Mouse (Mus musculus): Measurements from ENCODE around the gene Nosip. TPM values are rescaled to one million over a fixed set of nuclear protein-coding genes. Genes with fewer than 3 reads are reported as not detected.
"Not testable (repeated sequence)": the region's sequence is repeated elsewhere in the genome, so short reads cannot be mapped to it uniquely, and the experiment has no call there.

Gene Nosip
- polyA plus RNA-seq, 1 experiment from 2014 or later = 75.1 TPM

DNA sequence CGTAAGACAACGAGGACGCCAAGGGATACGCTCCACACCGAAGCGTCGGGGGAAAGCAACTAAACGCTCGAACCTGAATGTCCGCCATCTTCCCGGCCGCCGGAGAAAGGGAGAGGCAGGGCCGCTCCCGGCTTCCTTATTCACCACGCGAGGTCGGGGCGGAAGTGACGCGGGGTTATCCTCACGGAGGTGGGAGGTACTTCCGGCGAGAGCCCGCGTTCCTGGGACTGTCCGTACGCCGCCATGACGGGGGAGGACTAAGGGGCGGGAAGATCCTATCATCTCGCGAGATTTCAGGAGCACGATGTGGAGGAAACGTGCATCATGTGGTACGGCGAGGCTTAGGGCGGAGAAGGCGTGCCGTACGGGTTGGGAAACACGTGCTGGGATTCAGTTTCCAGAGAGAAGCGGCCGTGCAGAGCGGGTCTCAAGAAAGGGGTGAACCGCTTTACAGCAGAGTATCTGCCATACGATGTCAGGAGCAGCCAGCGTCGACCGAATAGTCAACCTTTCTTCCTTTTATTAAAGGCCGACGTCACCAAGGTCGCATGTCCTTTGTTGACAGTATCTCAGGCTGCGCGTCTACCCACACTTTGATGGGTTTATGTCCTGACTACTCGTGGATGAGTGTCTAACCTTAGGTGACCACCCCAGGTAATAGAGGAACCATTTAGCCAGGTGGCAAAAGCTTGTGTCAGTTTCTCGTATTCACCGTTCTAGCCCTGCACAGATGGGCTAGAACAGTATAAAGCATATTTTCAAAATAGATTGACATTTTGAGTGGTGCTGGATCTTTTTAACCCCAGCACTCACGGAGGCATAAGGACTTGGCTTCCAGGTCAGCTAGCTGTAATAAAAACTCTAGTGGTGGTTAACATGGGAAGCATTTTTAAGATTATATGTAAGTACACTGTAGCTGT is 62.3 kb downstream of the Nosip start, which contains the start of gene Rps11:
Gene Rps11 (minus strand): TSS at position 216 of the 920 bp plus-strand sequence.
- H3K36me3 ChIP-seq = peaks cover 57% of the 10 kb centered on the region
- WGBS = under 1% methylated on average over 59 of the region's 59 CpGs
- H3K4me1 ChIP-seq = peaks cover 53% of the 10 kb centered on the region

DNA sequence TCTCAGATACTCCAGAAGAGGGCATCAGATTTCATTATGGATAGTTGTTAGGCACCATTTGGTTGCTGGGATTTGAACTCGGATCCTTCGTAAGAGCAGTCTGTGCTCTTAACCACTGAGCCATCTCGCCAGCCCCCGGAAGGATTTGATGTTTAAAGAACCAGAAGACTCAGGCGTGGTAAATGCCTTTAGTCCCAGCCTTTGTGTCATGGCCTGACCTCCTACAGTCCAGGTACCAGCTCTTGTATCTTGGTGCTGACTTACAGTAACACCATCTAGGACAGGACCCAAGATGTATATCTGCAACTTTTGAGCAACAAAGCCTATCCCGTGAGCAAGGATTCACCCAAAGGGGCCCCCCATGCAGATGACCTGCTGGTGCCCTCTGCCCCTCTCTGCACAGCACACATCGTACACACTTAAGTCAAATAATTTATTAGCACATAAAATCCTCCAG is 62.9 kb downstream of the Nosip start:
- peaks cover 50% of the 10 kb centered on the region for H3K36me3 ChIP-seq
- WGBS = 22% methylated on average over 7 of the region's 7 CpGs
- H3K27me3 ChIP-seq = no peaks in the 10 kb centered on the region
- peaks cover 60% of the 10 kb centered on the region for H3K4me1 ChIP-seq
- H3K9ac ChIP-seq = 0 out of 2 replicates have a peak overlapping the region, but pooled peaks have one; percentile 20
- peak overlapping the region; percentile 49 for H3K4me2 ChIP-seq
- no peaks in the 10 kb centered on the region for H3K9me3 ChIP-seq
- H3K27ac ChIP-seq = peak overlapping the region; percentile 88
- ATAC-seq (ENCODE audit: borderline replicate concordance, extremely low read depth, low FRiP score, low TSS enrichment) = no peak
- H3K4me3 ChIP-seq = peak overlapping the region; percentile 1

More for the DNA sequence above, 62.3 kb downstream of the Nosip start, which contains the start of gene Rps11:
- peak within 1 kb of the TSS; percentile 61 for H3K4me2 ChIP-seq
- no peaks in the 10 kb centered on the region for H3K27me3 ChIP-seq
- H3K27ac ChIP-seq = peak within 1 kb of the TSS; percentile 88
- peak within 1 kb of the TSS; percentile 97 for H3K9ac ChIP-seq
- H3K9me3 ChIP-seq = no peaks in the 10 kb centered on the region
- ATAC-seq (ENCODE audit: borderline replicate concordance, extremely low read depth, low FRiP score, low TSS enrichment) = peak; percentile 86
- H3K4me3 ChIP-seq = peak within 1 kb of the TSS; percentile 91

DNA sequence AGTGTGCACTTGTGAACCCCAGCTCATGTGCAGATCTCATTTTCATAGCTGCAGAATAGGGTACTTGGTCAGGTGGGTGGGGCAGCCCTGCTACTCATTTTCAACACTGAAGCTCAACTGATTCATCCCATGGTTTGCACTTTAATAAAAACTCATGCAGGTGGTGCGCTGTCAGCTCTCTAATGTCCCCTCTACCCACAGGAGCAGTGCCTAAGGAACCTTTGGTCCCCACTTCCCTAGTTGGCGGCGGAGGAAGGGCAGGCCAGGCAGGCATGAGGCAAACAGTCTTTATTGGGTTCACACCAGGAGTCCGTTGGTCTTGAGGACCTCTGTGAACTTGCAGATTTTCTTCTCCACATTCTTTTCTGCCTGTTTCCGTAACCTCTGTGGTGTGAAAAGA is 63.4 kb downstream of the Nosip start:
- not testable (repeated sequence) for H3K9ac ChIP-seq; ATAC-seq (ENCODE audit: borderline replicate concordance, extremely low read depth, low FRiP score, low TSS enrichment); H3K9me3 ChIP-seq; H3K27me3 ChIP-seq
- peak overlapping the region; percentile 81; the same call in 1 of the 2 replicates for H3K4me2 ChIP-seq
- peak overlapping the region; percentile 1 for H3K4me3 ChIP-seq
- 69% methylated on average over 5 of the region's 5 CpGs for WGBS
- peaks cover 61% of the 10 kb centered on the region for H3K4me1 ChIP-seq
- H3K36me3 ChIP-seq = peaks cover 49% of the 10 kb centered on the region
- peak overlapping the region; percentile 88 for H3K27ac ChIP-seq

DNA sequence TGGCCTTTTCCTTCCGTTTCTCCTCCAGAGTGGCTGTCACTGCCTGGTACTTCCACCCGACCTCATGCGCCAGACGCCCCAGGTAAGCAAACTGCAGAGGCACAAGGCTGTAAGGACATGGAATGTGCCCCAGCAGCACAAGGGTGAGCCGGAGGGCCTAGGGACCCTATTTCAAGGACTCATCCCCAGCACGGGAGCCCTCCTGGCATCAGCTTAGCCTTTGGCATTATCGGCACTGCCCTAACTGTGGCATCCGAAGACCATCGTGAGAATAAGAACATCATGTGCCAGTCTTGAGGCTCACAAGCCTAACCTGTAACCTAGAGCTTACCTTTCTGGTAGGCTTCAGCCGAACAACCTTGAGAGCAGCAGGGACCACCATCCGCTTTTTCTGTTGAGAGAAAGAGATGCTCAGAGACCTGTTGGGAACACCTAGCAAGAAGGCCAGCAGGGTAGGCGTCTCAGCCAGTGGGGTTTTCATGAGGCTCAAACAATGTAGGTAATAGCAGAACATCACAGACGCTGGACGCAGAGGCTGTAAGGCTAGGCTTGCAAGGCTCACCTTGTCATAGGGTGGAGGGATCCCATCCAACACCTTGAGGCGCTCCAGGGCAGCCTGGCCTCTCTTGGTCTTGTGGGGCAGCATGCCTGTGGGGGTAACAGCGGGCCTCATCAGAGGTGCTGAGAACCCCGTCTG is 64.1 kb downstream of the Nosip start:
- peaks cover 57% of the 10 kb centered on the region for H3K4me1 ChIP-seq

DNA sequence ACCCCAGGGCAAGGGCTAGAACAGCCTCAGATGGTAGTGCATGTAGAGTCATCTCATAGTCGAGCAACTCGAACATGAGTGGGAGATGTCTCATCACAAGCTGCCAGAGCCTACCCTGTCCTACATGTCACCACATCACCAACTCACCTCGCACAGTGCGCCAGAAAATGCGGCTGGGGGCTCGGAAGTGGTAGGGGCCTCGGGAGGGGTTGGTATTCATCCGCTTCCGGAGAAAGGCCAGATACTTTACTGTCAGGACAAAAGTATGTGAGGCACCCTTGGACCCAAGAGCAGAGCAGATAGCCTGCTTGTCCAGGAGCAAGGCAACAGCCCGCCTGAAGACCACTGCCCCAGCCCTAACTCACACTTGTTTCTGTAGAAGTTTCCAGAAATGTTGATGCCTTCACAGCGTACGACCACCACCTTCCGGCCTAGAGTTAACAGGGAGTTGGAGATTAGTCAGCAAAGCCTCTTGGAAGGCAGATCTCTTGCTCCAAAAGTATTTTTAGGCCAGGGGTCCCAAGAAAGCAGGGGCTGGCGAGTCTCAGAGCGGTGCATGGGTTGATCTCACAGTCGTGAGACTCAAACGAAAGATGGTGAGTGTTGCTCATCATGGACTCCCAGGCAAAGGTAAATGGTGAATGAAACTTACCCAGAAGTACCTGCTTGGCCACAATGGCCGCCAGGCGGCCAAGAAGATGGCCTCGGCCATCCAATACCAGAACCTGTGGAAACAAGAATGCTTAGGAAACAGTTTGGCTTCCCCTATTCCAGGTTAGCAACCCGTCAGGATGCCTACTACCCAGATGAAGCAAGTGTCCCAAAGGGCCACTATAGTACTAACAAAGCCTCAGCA is 64.8 kb downstream of the Nosip start:
- Histone ChIP-seq H3K36me3 (peaks cover 35% of the 10 kb centered on the region), H3K27me3 (no peaks in the 10 kb centered on the region), H3K4me3 (peak overlapping the region; percentile 90), H3K27ac (peak overlapping the region; percentile 88), H3K9ac (peak overlapping the region; percentile 99), H3K4me1 (peaks cover 49% of the 10 kb centered on the region), H3K9me3 (no peaks in the 10 kb centered on the region), H3K4me2 (peak overlapping the region; percentile 81)
- no peak for ATAC-seq (ENCODE audit: borderline replicate concordance, extremely low read depth, low FRiP score, low TSS enrichment)
- WGBS = 21% methylated on average over 21 of the region's 21 CpGs

More for the DNA sequence above, 64.1 kb downstream of the Nosip start:
- H3K36me3 ChIP-seq = peaks cover 42% of the 10 kb centered on the region
- H3K4me2 ChIP-seq = peak overlapping the region; percentile 81
- WGBS = 63% methylated on average over 17 of the region's 17 CpGs
- no peak for ATAC-seq (ENCODE audit: borderline replicate concordance, extremely low read depth, low FRiP score, low TSS enrichment)
- H3K27ac ChIP-seq = peak overlapping the region; percentile 88
- peak overlapping the region; percentile 90 for H3K4me3 ChIP-seq
- H3K9ac ChIP-seq = peak overlapping the region; percentile 99
- H3K27me3 ChIP-seq = no peaks in the 10 kb centered on the region
- H3K9me3 ChIP-seq = no peaks in the 10 kb centered on the region

MicroRNA genes within 50 kb of the gene (microRNA counts, 519-probe panel; counts per million panel counts)
- microRNA mmu-miR-150 = 2,655 counts per million, percentile 65 among the panel's probes with 10 or more counts

Small RNA genes lying within 50 kb of the gene (microRNA-seq; reads per million reads assigned to microRNA genes)
- gene Mir150 (49.1 reads per million, percentile 45 among the genes with 10 or more reads in this experiment), gene Mir5121 (8.3 reads per million, percentile 27 among the genes with 10 or more reads in this experiment), gene Mir7054 (0.56 reads per million)

Other genes starting within 250 kb of the Nosip start
- 95.6 and 97.7 TPM in 2 replicates for gene Nup62, start 246.3 kb upstream of the Nosip start, polyA plus RNA-seq (2015; fragmentation: Nextera tagmentation; extraction: Ambion mirVana)
- gene Il4i1, start 246.0 kb upstream of the Nosip start, polyA plus RNA-seq (2015; fragmentation: Nextera tagmentation; extraction: Ambion mirVana) = 0.63 and 1.7 TPM in 2 replicates
- gene Atf5, start 245.8 kb upstream of the Nosip start, polyA plus RNA-seq (2015; fragmentation: Nextera tagmentation; extraction: Ambion mirVana) = 4.9 and 5.0 TPM in 2 replicates
- 109 and 111 TPM in 2 replicates for gene Akt1s1, start 213.4 kb upstream of the Nosip start, polyA plus RNA-seq (2015; fragmentation: Nextera tagmentation; extraction: Ambion mirVana)
- 71.3 and 74.4 TPM in 2 replicates for gene Tbc1d17, start 213.3 kb upstream of the Nosip start, polyA plus RNA-seq (2015; fragmentation: Nextera tagmentation; extraction: Ambion mirVana)
- gene Pnkp, start 205.3 kb upstream of the Nosip start, polyA plus RNA-seq (2015; fragmentation: Nextera tagmentation; extraction: Ambion mirVana) = 37.6 and 37.9 TPM in 2 replicates
- 371 and 398 TPM in 2 replicates for gene Ptov1, start 192.6 kb upstream of the Nosip start, polyA plus RNA-seq (2015; fragmentation: Nextera tagmentation; extraction: Ambion mirVana)
- gene Med25, start 169.7 kb upstream of the Nosip start, polyA plus RNA-seq (2015; fragmentation: Nextera tagmentation; extraction: Ambion mirVana) = 93.5 and 97.7 TPM in 2 replicates
- gene Fuz, start 166.3 kb upstream of the Nosip start, polyA plus RNA-seq (2015; fragmentation: Nextera tagmentation; extraction: Ambion mirVana) = 21.0 and 24.0 TPM in 2 replicates
- 63.1 and 64.8 TPM in 2 replicates for gene Ap2a1, start 132.9 kb upstream of the Nosip start, polyA plus RNA-seq (2015; fragmentation: Nextera tagmentation; extraction: Ambion mirVana)
- 0.09 and 0.15 TPM in 2 replicates for gene Tsks, start 119.2 kb upstream of the Nosip start, polyA plus RNA-seq (2015; fragmentation: Nextera tagmentation; extraction: Ambion mirVana)
- gene Cpt1c, start 87.6 kb upstream of the Nosip start, polyA plus RNA-seq (2015; fragmentation: Nextera tagmentation; extraction: Ambion mirVana) = 14.5 and 15.0 TPM in 2 replicates
- 545 and 586 TPM in 2 replicates for gene Prmt1, start 75.9 kb upstream of the Nosip start, polyA plus RNA-seq (2015; fragmentation: Nextera tagmentation; extraction: Ambion mirVana)
- gene Irf3, start 64.8 kb upstream of the Nosip start, polyA plus RNA-seq (2015; fragmentation: Nextera tagmentation; extraction: Ambion mirVana) = 88.1 and 92.6 TPM in 2 replicates
- gene Bcl2l12, start 63.7 kb upstream of the Nosip start, polyA plus RNA-seq (2015; fragmentation: Nextera tagmentation; extraction: Ambion mirVana) = 66.3 and 66.7 TPM in 2 replicates
- 35.5 and 36.5 TPM in 2 replicates for gene Scaf1, start 46.1 kb upstream of the Nosip start, polyA plus RNA-seq (2015; fragmentation: Nextera tagmentation; extraction: Ambion mirVana)
- gene Rras, start 44.5 kb upstream of the Nosip start, polyA plus RNA-seq (2015; fragmentation: Nextera tagmentation; extraction: Ambion mirVana) = 49.7 and 50.4 TPM in 2 replicates
- 10.9 and 11.1 TPM in 2 replicates for gene Prr12, start 9.5 kb upstream of the Nosip start, polyA plus RNA-seq (2015; fragmentation: Nextera tagmentation; extraction: Ambion mirVana)
- 23.1 and 24.2 TPM in 2 replicates for gene Prrg2, start 248 bp downstream of the Nosip start, polyA plus RNA-seq (2015; fragmentation: Nextera tagmentation; extraction: Ambion mirVana)
- gene Rcn3, start 29.8 kb downstream of the Nosip start, polyA plus RNA-seq (2015; fragmentation: Nextera tagmentation; extraction: Ambion mirVana) = 353 and 358 TPM in 2 replicates
- gene Fcgrt, start 41.4 kb downstream of the Nosip start, polyA plus RNA-seq (2015; fragmentation: Nextera tagmentation; extraction: Ambion mirVana) = 73.6 and 83.1 TPM in 2 replicates
- gene Rps11, start 62.0 kb downstream of the Nosip start, polyA plus RNA-seq (2015; fragmentation: Nextera tagmentation; extraction: Ambion mirVana) = 1,432 and 1,559 TPM in 2 replicates
- 1,187 and 1,308 TPM in 2 replicates for gene Rpl13a, start 66.3 kb downstream of the Nosip start, polyA plus RNA-seq (2015; fragmentation: Nextera tagmentation; extraction: Ambion mirVana)
- 0.19 and 0.20 TPM in 2 replicates for gene Gm45713, start 73.8 kb downstream of the Nosip start, polyA plus RNA-seq (2015; fragmentation: Nextera tagmentation; extraction: Ambion mirVana)
- gene Flt3l, start 74.0 kb downstream of the Nosip start, polyA plus RNA-seq (2015; fragmentation: Nextera tagmentation; extraction: Ambion mirVana) = 1.5 and 8.3 TPM in 2 replicates
- 100 and 103 TPM in 2 replicates for gene Pih1d1, start 91.9 kb downstream of the Nosip start, polyA plus RNA-seq (2015; fragmentation: Nextera tagmentation; extraction: Ambion mirVana)
- gene Aldh16a1, start 92.2 kb downstream of the Nosip start, polyA plus RNA-seq (2015; fragmentation: Nextera tagmentation; extraction: Ambion mirVana) = 54.8 and 56.8 TPM in 2 replicates
- 0.33 and 0.55 TPM in 2 replicates for gene Slc17a7, start 101.5 kb downstream of the Nosip start, polyA plus RNA-seq (2015; fragmentation: Nextera tagmentation; extraction: Ambion mirVana)
- gene Gfy, start 117.1 kb downstream of the Nosip start, polyA plus RNA-seq (2015; fragmentation: Nextera tagmentation; extraction: Ambion mirVana) = not detected in 2 replicates
- not detected in 2 replicates for gene Pth2, start 118.6 kb downstream of the Nosip start, polyA plus RNA-seq (2015; fragmentation: Nextera tagmentation; extraction: Ambion mirVana)
- gene Ccdc155, start 142.5 kb downstream of the Nosip start, polyA plus RNA-seq (2015; fragmentation: Nextera tagmentation; extraction: Ambion mirVana) = 0.75 and 1.1 TPM in 2 replicates
- 0.54 and 1.1 TPM in 2 replicates for gene Dkkl1, start 149.7 kb downstream of the Nosip start, polyA plus RNA-seq (2015; fragmentation: Nextera tagmentation; extraction: Ambion mirVana)
- 180 and 183 TPM in 2 replicates for gene Tead2, start 153.3 kb downstream of the Nosip start, polyA plus RNA-seq (2015; fragmentation: Nextera tagmentation; extraction: Ambion mirVana)
- 3.1 and 3.8 TPM in 2 replicates for gene Cd37, start 176.7 kb downstream of the Nosip start, polyA plus RNA-seq (2015; fragmentation: Nextera tagmentation; extraction: Ambion mirVana)
- 0.16 TPM in 1 of 2 replicates, not detected in the other for gene Slc6a16, start 178.7 kb downstream of the Nosip start, polyA plus RNA-seq (2015; fragmentation: Nextera tagmentation; extraction: Ambion mirVana)
- gene Slc6a21, start 215.1 kb downstream of the Nosip start, polyA plus RNA-seq (2015; fragmentation: Nextera tagmentation; extraction: Ambion mirVana) = 0.09 TPM in 1 of 2 replicates, not detected in the other